Mouse (Mus musculus): ENCODE measurements around the gene Bysl. TPM values are rescaled to one million over a fixed set of nuclear protein-coding genes. Genes with fewer than 3 reads are reported as not detected.

Gene Bysl
- polyA plus RNA-seq, 1 experiment from 2014 or later = 33.2 TPM

GRCm38 (mm10) chr17:47578655-47579054 is 32.6 kb downstream of the Bysl start:
- H3K9me3 ChIP-seq = no peaks in the 10 kb centered on the region
- H3K27ac ChIP-seq (replicated peaks) = no peak overlapping the region
- no peak for ATAC-seq (ENCODE audit: low read depth)
- H3K4me2 ChIP-seq = no peak overlapping the region
- WGBS = 91% methylated on average over 6 of the region's 6 CpGs
- H3K9ac ChIP-seq = no peak overlapping the region
- no peaks in the 10 kb centered on the region for H3K36me3 ChIP-seq
- H3K27me3 ChIP-seq = no peaks in the 10 kb centered on the region
- no peak overlapping the region for H3K4me3 ChIP-seq
- H3K4me1 ChIP-seq (replicated peaks) = no peaks in the 10 kb centered on the region

- Histone ChIP-seq H3K4me1 (replicated peaks) (no peaks in the 10 kb centered on the region), H3K9ac (no peak overlapping the region), H3K4me2 (no peak overlapping the region), H3K27ac (replicated peaks) (no peak overlapping the region), H3K4me3 (no peak overlapping the region), H3K9me3 (no peaks in the 10 kb centered on the region), H3K27me3 (no peaks in the 10 kb centered on the region), H3K36me3 (no peaks in the 10 kb centered on the region)
- 85% methylated on average over 11 of the region's 11 CpGs for WGBS
- ATAC-seq (ENCODE audit: low read depth) = no peak
Measured at GRCm38 (mm10) chr17:47574830-47575229, 36.5 kb downstream of the Bysl start.

GRCm38 (mm10) chr17:47574028-47574427 is 37.3 kb downstream of the Bysl start:
- H3K27ac ChIP-seq (replicated peaks) = no peak overlapping the region
- H3K4me2 ChIP-seq = no peak overlapping the region
- H3K4me3 ChIP-seq = no peak overlapping the region
- H3K36me3 ChIP-seq = no peaks in the 10 kb centered on the region
- ATAC-seq (ENCODE audit: low read depth) = no peak
- H3K9ac ChIP-seq = no peak overlapping the region
- 77% methylated on average over 8 of the region's 8 CpGs for WGBS
- H3K27me3 ChIP-seq = no peaks in the 10 kb centered on the region
- H3K9me3 ChIP-seq = no peaks in the 10 kb centered on the region
- no peaks in the 10 kb centered on the region for H3K4me1 ChIP-seq (replicated peaks)

GRCm38 (mm10) chr17:47572436-47572835 is 38.9 kb downstream of the Bysl start:
- Histone ChIP-seq H3K36me3 (no peaks in the 10 kb centered on the region), H3K9me3 (no peaks in the 10 kb centered on the region), H3K4me1 (replicated peaks) (no peaks in the 10 kb centered on the region), H3K27ac (replicated peaks) (no peak overlapping the region), H3K27me3 (no peaks in the 10 kb centered on the region), H3K4me3 (no peak overlapping the region), H3K9ac (no peak overlapping the region), H3K4me2 (no peak overlapping the region)
- no peak for ATAC-seq (ENCODE audit: low read depth)

- no peak overlapping the region for H3K4me2 ChIP-seq
- H3K27me3 ChIP-seq = no peaks in the 10 kb centered on the region
- no peak overlapping the region for H3K27ac ChIP-seq (replicated peaks)
- no peaks in the 10 kb centered on the region for H3K4me1 ChIP-seq (replicated peaks)
- no peak for ATAC-seq (ENCODE audit: low read depth)
- WGBS = 14% methylated on average over 7 of the region's 7 CpGs
- no peaks in the 10 kb centered on the region for H3K9me3 ChIP-seq
- H3K36me3 ChIP-seq = no peaks in the 10 kb centered on the region
- H3K4me3 ChIP-seq = no peak overlapping the region
- no peak overlapping the region for H3K9ac ChIP-seq
Measured at GRCm38 (mm10) chr17:47571621-47572020, 39.7 kb downstream of the Bysl start.

- no peak overlapping the region for H3K9ac ChIP-seq
- H3K4me3 ChIP-seq = no peak overlapping the region
- no peak overlapping the region for H3K4me2 ChIP-seq
- no peaks in the 10 kb centered on the region for H3K36me3 ChIP-seq
- peaks cover 4% of the 10 kb centered on the region; the same call in 1 of the 2 replicates for H3K4me1 ChIP-seq (replicated peaks)
- no peaks in the 10 kb centered on the region for H3K9me3 ChIP-seq
- no peak overlapping the region for H3K27ac ChIP-seq (replicated peaks)
- 47% methylated on average over 10 of the region's 10 CpGs for WGBS
- no peak for ATAC-seq (ENCODE audit: low read depth)
- no peaks in the 10 kb centered on the region for H3K27me3 ChIP-seq
Measured at GRCm38 (mm10) chr17:47568951-47569527, 42.3 kb downstream of the Bysl start.

- no peaks in the 10 kb centered on the region for H3K36me3 ChIP-seq
- H3K9me3 ChIP-seq = no peaks in the 10 kb centered on the region
- no peak for ATAC-seq (ENCODE audit: low read depth)
- H3K9ac ChIP-seq = no peak overlapping the region
- H3K4me3 ChIP-seq = no peak overlapping the region
- no peak overlapping the region for H3K4me2 ChIP-seq
- no peak overlapping the region for H3K27ac ChIP-seq (replicated peaks)
- H3K4me1 ChIP-seq (replicated peaks) = peaks cover 4% of the 10 kb centered on the region; the same call in 1 of the 2 replicates
- H3K27me3 ChIP-seq = no peaks in the 10 kb centered on the region
- WGBS = 93% methylated on average over 3 of the region's 3 CpGs
Measured at GRCm38 (mm10) chr17:47568389-47568788, 42.9 kb downstream of the Bysl start.

- no peak overlapping the region for H3K9ac ChIP-seq
- no peak overlapping the region for H3K27ac ChIP-seq (replicated peaks)
- H3K27me3 ChIP-seq = no peaks in the 10 kb centered on the region
- H3K4me3 ChIP-seq = no peak overlapping the region
- ATAC-seq (ENCODE audit: low read depth) = no peak
- no peak overlapping the region for H3K4me2 ChIP-seq
- no peaks in the 10 kb centered on the region for H3K36me3 ChIP-seq
- WGBS = 82% methylated on average over 3 of the region's 3 CpGs
- peaks cover 4% of the 10 kb centered on the region; the same call in 1 of the 2 replicates for H3K4me1 ChIP-seq (replicated peaks)
- H3K9me3 ChIP-seq = no peaks in the 10 kb centered on the region
Measured at GRCm38 (mm10) chr17:47567271-47567670, 44.0 kb downstream of the Bysl start.

GRCm38 (mm10) chr17:47566133-47566532 is 45.2 kb downstream of the Bysl start:
- WGBS = 4% methylated on average over 2 of the region's 2 CpGs
- Histone ChIP-seq H3K9ac (no peak overlapping the region), H3K4me3 (no peak overlapping the region), H3K36me3 (no peaks in the 10 kb centered on the region), H3K9me3 (no peaks in the 10 kb centered on the region), H3K27me3 (no peaks in the 10 kb centered on the region), H3K4me2 (no peak overlapping the region), H3K4me1 (replicated peaks) (peaks cover 4% of the 10 kb centered on the region; the same call in 1 of the 2 replicates), H3K27ac (replicated peaks) (no peak overlapping the region)
- ATAC-seq (ENCODE audit: low read depth) = peak; percentile 65

- peaks cover 4% of the 10 kb centered on the region; the same call in 1 of the 2 replicates for H3K4me1 ChIP-seq (replicated peaks)
- H3K4me3 ChIP-seq = no peak overlapping the region
- H3K4me2 ChIP-seq = no peak overlapping the region
- WGBS = 89% methylated on average over 5 of the region's 5 CpGs
- H3K27ac ChIP-seq (replicated peaks) = no peak overlapping the region
- no peaks in the 10 kb centered on the region for H3K36me3 ChIP-seq
- no peak for ATAC-seq (ENCODE audit: low read depth)
- H3K9me3 ChIP-seq = no peaks in the 10 kb centered on the region
- H3K9ac ChIP-seq = no peak overlapping the region
- no peaks in the 10 kb centered on the region for H3K27me3 ChIP-seq
Measured at GRCm38 (mm10) chr17:47564612-47565011, 46.7 kb downstream of the Bysl start.

- WGBS = 82% methylated on average over 6 of the region's 6 CpGs
Measured at GRCm38 (mm10) chr17:47562875-47563274, 48.4 kb downstream of the Bysl start.

GRCm38 (mm10) chr17:47559726-47560125 is 51.6 kb downstream of the Bysl start:
- ATAC-seq (ENCODE audit: low read depth) = no peak
- no peaks in the 10 kb centered on the region for H3K36me3 ChIP-seq
- no peak overlapping the region for H3K27ac ChIP-seq (replicated peaks)
- no peaks in the 10 kb centered on the region for H3K4me1 ChIP-seq (replicated peaks)
- 69% methylated on average over 6 of the region's 6 CpGs for WGBS
- no peak overlapping the region for H3K4me3 ChIP-seq
- no peaks in the 10 kb centered on the region for H3K9me3 ChIP-seq
- no peak overlapping the region for H3K9ac ChIP-seq
- H3K27me3 ChIP-seq = no peaks in the 10 kb centered on the region
- H3K4me2 ChIP-seq = no peak overlapping the region

More at GRCm38 (mm10) chr17:47562875-47563274, 48.4 kb downstream of the Bysl start:
- Histone ChIP-seq H3K27ac (replicated peaks) (no peak overlapping the region), H3K4me3 (no peak overlapping the region), H3K9me3 (no peaks in the 10 kb centered on the region), H3K36me3 (no peaks in the 10 kb centered on the region), H3K27me3 (no peaks in the 10 kb centered on the region), H3K4me1 (replicated peaks) (peaks cover 4% of the 10 kb centered on the region; the same call in 1 of the 2 replicates), H3K4me2 (no peak overlapping the region), H3K9ac (no peak overlapping the region)
- ATAC-seq (ENCODE audit: low read depth) = no peak

- no peak for ATAC-seq (ENCODE audit: low read depth)
- 73% methylated on average over 3 of the region's 3 CpGs for whole genome bisulfite sequencing
- H3K9me3 ChIP-seq = no peaks in the 10 kb centered on the region
- no peaks in the 10 kb centered on the region for H3K4me1 ChIP-seq (replicated peaks)
- H3K4me2 ChIP-seq = no peak overlapping the region
- no peaks in the 10 kb centered on the region for H3K36me3 ChIP-seq
- H3K4me3 ChIP-seq = no peak overlapping the region
- no peak overlapping the region for H3K27ac ChIP-seq (replicated peaks)
- H3K9ac ChIP-seq = no peak overlapping the region
- H3K27me3 ChIP-seq = no peaks in the 10 kb centered on the region
Measured at GRCm38 (mm10) chr17:47557179-47557578, 54.1 kb downstream of the Bysl start.

Measured in neural tube, embryonic 13.5 days (tissue).